Mouse (Mus musculus) subcutaneous adipose tissue, adult 2 months (tissue): ENCODE measurements around the gene Leng8. TPM values are rescaled to one million over a fixed set of nuclear protein-coding genes. Genes with fewer than 3 reads are reported as not detected.

Experiments used
- polyA plus RNA-seq: library from polyadenylated mRNA; depleted of rRNA; stranded (reverse); fragments of >200 nt; gene quantifications from 2 replicates; pipeline ENCODE4 v1.2.3, GENCODE M21; 2012; ENCODE audit warnings: low replicate concordance; rRNA removed

Leng8 gene
- 418 and 712 TPM in 2 replicates for polyA plus RNA-seq

GRCm38 (mm10) chr7:4136771-4137531 lies at the start of gene Leng8:
Leng8 (plus strand) TSS chr7:4137039.

DNA sequence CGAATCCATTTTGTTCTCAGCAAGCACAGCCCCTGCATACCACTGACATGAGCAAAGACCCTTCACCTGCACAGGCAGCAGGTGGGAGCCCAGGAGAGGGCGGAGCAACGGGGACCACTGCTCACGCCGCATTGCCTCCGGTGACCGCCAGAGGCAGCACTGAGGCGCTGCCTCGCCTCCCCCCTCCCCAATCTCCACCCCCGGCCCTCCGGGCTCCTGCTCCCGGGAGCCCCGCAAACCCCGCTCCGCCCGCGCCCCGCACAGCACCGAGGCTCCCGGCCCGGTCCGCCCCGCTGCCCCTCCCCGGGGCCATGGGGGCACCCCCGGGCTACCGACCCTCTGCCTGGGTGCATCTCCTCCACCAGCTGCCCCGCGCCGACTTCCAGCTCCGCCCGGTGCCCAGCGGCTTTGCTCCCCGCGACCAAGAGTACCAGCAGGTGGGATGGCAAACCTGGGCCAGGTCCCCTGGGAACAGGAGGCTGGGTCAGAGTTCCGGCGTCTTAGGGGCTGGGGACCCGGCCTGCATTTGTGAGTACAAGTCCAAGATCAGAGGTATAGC lies 17.4 kb upstream of the Leng8 start, which contains the start of gene Ttyh1:
TSS of gene Ttyh1 (plus strand) at position 65 of the 559 bp plus-strand sequence.

GRCm38 (mm10) chr7:4150059-4150541 lies 13.3 kb downstream of the Leng8 start, which contains the start of gene Leng9:
Leng9 (minus strand) TSS chr7:4150374.

DNA sequence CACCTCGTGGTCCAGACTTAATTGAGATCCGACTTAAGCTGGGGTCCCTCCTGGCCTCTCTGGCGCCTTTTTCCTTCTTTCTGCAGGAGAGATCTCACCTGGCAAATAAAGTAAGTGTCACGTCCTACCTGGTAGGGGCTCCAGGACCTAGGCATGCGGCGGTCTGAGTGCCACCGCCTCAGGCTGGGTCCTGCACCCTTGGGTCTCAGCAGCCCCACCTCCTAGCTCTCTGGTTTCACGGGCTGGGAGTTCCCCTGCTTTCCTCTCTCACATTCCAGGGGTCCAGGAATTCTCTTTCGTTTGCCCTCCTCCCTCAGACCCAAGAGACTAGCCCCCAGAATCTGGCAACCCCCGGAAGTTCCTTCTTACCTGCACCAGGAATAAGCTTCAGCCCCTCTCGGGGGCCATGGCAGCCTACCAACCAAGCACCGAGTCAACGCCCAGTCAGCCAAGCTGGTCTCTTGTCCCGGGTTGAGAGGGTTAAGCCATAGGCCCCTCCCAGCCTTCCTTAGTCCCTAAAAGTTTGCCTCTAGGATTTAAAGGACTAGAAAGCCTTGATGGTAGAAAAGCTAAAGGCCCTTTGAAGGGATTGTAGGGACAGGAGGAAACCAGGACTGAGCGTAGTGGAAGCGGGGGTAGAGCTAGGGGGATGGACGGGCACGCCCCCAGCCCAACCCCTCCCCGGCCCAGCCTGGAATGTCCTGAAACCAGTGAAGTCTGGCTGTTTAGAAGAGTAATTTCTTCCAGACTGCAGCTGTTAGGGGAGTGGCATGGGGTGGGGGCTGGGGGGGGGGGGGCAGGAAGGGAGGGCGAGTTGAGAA lies 27.5 kb downstream of the Leng8 start, which contains the start of gene Cdc42ep5:
TSS of gene Cdc42ep5 (minus strand) at position 771 of the 821 bp plus-strand sequence.

Other genes with a start within 250 kb of the Leng8 start
- 1.4 and 1.6 TPM in 2 replicates for gene Gm14548, start 238.9 kb upstream of the Leng8 start, polyA plus RNA-seq
- gene Lilra6, start 221.5 kb upstream of the Leng8 start, polyA plus RNA-seq: 2.7 and 3.5 TPM in 2 replicates
- 5.4 and 8.7 TPM in 2 replicates for gene Lair1, start 73.8 kb upstream of the Leng8 start, polyA plus RNA-seq
- gene Ttyh1, start 17.6 kb upstream of the Leng8 start, polyA plus RNA-seq: 2.3 and 2.9 TPM in 2 replicates
- gene Leng9, start 13.3 kb downstream of the Leng8 start, polyA plus RNA-seq: 5.6 and 7.2 TPM in 2 replicates
- 30.0 and 62.7 TPM in 2 replicates for gene Cdc42ep5, start 27.8 kb downstream of the Leng8 start, polyA plus RNA-seq
- gene Lilra5, start 100.7 kb downstream of the Leng8 start, polyA plus RNA-seq: 0.67 and 0.83 TPM in 2 replicates
- 0.86 and 3.1 TPM in 2 replicates for gene Ncr1, start 200.7 kb downstream of the Leng8 start, polyA plus RNA-seq